Mouse (Mus musculus) MEL (cell line): ENCODE data around the gene Sfrp4. TPM values are rescaled to one million over a fixed set of nuclear protein-coding genes. Genes with fewer than 3 reads are reported as not detected.
A peak's percentile ranks its signal among the peaks of the same experiment; 100 is the strongest.
"Not testable (repeated sequence)": the region's sequence is repeated elsewhere in the genome, so short reads cannot be mapped to it uniquely, and the experiment has no call there.

Experiments used
- DNase-seq: peaks from one replicate; pipeline ENCODE4 v3.0.0; 2011; ENCODE audit warnings: low read depth, low spot score
- H3K27ac ChIP-seq: 2 replicates; pipeline ENCODE4 v1.5.1; 2012; ENCODE audit warnings: low read depth, mild to moderate bottlenecking, control low read depth, low read length, moderate library complexity; ENCODE audit not compliant: control insufficient read depth
- H3K27me3 ChIP-seq, 2 experiments: fragments of 150-350 bp in 1 of 2; sonication (generic) in 1 of 2; 2 replicates each; pipeline ENCODE4 v1.6.1; 2012; ENCODE audit warnings: low read length in 2 of 2, mild to moderate bottlenecking in 2 of 2, improper control_type of control experiment in 1 of 2, moderate library complexity in 1 of 2; ENCODE audit not compliant: insufficient read depth in 2 of 2, control insufficient read depth in 1 of 2
- H3K36me3 ChIP-seq, 2 experiments: 2 replicates each; pipeline ENCODE4 v1.6.1; 2012 to 2014; ENCODE audit warnings: low read length in 2 of 2, improper control_type of control experiment in 1 of 2, inconsistent platforms in 1 of 2, mild to moderate bottlenecking in 1 of 2; ENCODE audit not compliant: insufficient read depth in 2 of 2, control insufficient read depth in 1 of 2
- H3K4me1 ChIP-seq, 2 experiments: fragments of 150-350 bp in 1 of 2; sonication (generic) in 1 of 2; 2 replicates each; pipeline ENCODE4 v1.6.1; 2012; ENCODE audit warnings: low read length in 2 of 2, improper control_type of control experiment in 1 of 2, mild to moderate bottlenecking in 1 of 2; ENCODE audit not compliant: insufficient read depth in 2 of 2, control insufficient read depth in 1 of 2
- H3K4me3 ChIP-seq, 2 experiments: fragments of 150-350 bp in 1 of 2; sonication (generic) in 1 of 2; 2 replicates each; pipeline ENCODE4 v1.5.1; 2012; ENCODE audit warnings: low read depth in 2 of 2, low read length in 2 of 2, mild to moderate bottlenecking in 2 of 2, moderate library complexity in 2 of 2, control low read depth in 1 of 2, improper control_type of control experiment in 1 of 2; ENCODE audit not compliant: control insufficient read depth in 1 of 2, insufficient read depth in 1 of 2
- H3K79me2 ChIP-seq: 2 replicates; pipeline ENCODE4 v1.6.1; 2012; ENCODE audit warnings: mild to moderate bottlenecking, low read length, moderate library complexity; ENCODE audit not compliant: control insufficient read depth, poor library complexity, insufficient read depth
- H3K9ac ChIP-seq: 2 replicates; pipeline ENCODE4 v1.6.1; 2012; ENCODE audit warnings: low read depth, mild to moderate bottlenecking, control low read depth, low read length, moderate library complexity; ENCODE audit not compliant: control insufficient read depth, poor library complexity, severe bottlenecking
- H3K9me3 ChIP-seq: fragments of 150-350 bp; sonication (generic); replicated peaks from 2 replicates; pipeline ENCODE4 v1.6.1; 2012; ENCODE audit warnings: mild to moderate bottlenecking, low read length, improper control_type of control experiment, moderate library complexity; ENCODE audit not compliant: insufficient read depth
- EP300 ChIP-seq, 2 experiments: IDR thresholded peaks; 2 replicates each; pipeline ENCODE4 v1.6.1; 2011; ENCODE audit warnings: improper control_type of control experiment in 2 of 2, low read length in 2 of 2, low read depth in 1 of 2, mild to moderate bottlenecking in 1 of 2
- ETS1 ChIP-seq: IDR thresholded peaks from 2 replicates; pipeline ENCODE4 v1.6.1; 2012; ENCODE audit warnings: low read depth, mild to moderate bottlenecking, inconsistent platforms, low read length, improper control_type of control experiment, moderate library complexity
- GATA1 ChIP-seq: IDR thresholded peaks from 2 replicates; pipeline ENCODE4 v1.6.1; 2011; ENCODE audit warnings: low read depth, low read length, improper control_type of control experiment
- JUND ChIP-seq: IDR thresholded peaks from 2 replicates; pipeline ENCODE4 v1.6.1; 2011; ENCODE audit warnings: low read depth, mild to moderate bottlenecking, improper control_type of control experiment, low read length
- MAFK ChIP-seq: IDR thresholded peaks from 2 replicates; pipeline ENCODE4 v1.6.1; 2011; ENCODE audit warnings: low read depth, mild to moderate bottlenecking, low read length, improper control_type of control experiment, borderline replicate concordance
- MAX ChIP-seq: IDR thresholded peaks from 2 replicates; pipeline ENCODE4 v1.6.1; 2011; ENCODE audit warnings: low read length, improper control_type of control experiment
- MYB ChIP-seq: IDR thresholded peaks from 2 replicates; pipeline ENCODE4 v1.6.1; 2011; ENCODE audit warnings: mild to moderate bottlenecking, low read depth, low read length, improper control_type of control experiment
- RAD21 ChIP-seq: IDR thresholded peaks from 2 replicates; pipeline ENCODE4 v1.6.1; 2011; ENCODE audit warnings: mild to moderate bottlenecking, low read depth, low read length, improper control_type of control experiment
- SIN3A ChIP-seq: IDR thresholded peaks from 2 replicates; pipeline ENCODE4 v1.6.1; 2012; ENCODE audit warnings: low read length, improper control_type of control experiment, inconsistent platforms
- TCF12 ChIP-seq: IDR thresholded peaks from 2 replicates; pipeline ENCODE4 v1.6.1; 2014; ENCODE audit warnings: low read depth, mild to moderate bottlenecking, inconsistent platforms, low read length, improper control_type of control experiment, moderate library complexity
- ZMIZ1 ChIP-seq: IDR thresholded peaks from 2 replicates; pipeline ENCODE4 v1.6.1; 2012; ENCODE audit warnings: low read depth, mild to moderate bottlenecking, inconsistent platforms, low read length, improper control_type of control experiment, moderate library complexity
- polyA plus RNA-seq, 2 experiments: library from polyadenylated mRNA; stranded (reverse) in 1 of 2; unstranded in 1 of 2; fragments of >175 nt in 1 of 2; fragments of >200 nt in 1 of 2; gene quantifications; 2 replicates each; pipeline versions ENCODE4 v1.2.1 to v1.2.4; 2012; ENCODE audit warnings: low replicate concordance in 2 of 2, low read depth in 1 of 2; ENCODE audit not compliant: insufficient read length in 2 of 2, insufficient read depth in 1 of 2, missing spikeins in 1 of 2
- total RNA-seq: library from RNA; depleted of rRNA; stranded (reverse); fragments of 300-350 nt; gene quantifications from 2 replicates; pipeline ENCODE4 v1.2.3, GENCODE M21; 2012; rRNA removed

Gene Sfrp4
- total RNA-seq (0.19 and 0.33 TPM in 2 replicates), polyA plus RNA-seq (not detected)

DNA sequence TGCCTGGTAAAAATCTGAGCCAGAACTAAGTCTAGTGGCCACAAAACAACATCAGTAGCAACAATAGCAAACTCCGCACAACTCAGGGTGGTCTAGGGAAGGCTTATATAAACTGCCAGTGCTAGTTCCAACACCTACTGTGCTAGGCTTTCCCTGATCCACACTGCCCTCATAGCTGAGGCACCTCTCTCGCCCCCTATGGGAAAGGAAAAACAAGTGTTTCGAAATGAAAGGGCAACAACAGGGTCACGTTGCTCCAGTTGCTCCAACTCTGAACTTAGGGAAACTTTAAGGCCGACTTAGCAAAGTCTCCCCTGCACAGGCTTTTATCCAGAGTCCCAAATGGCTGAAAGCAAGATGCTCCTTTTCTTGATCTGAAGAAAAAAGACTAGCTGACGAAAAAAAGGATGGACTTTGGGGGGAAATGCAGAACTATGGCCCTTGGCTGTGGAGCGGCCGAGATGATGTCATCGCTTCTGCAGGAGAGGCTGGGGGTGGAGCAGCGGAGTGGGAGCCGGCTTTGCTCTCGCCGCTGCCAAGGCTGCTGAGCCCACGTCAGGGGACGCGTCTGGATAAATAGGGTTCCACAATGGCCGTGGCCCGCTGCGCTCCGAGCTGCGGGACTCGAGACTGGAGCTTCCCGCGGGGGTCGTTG lies at the start of gene Sfrp4:
Gene Sfrp4 (plus strand): TSS at position 532 of the 655 bp plus-strand sequence.
- no peak within 1 kb of the TSS for H3K4me3 ChIP-seq
- H3K79me2 ChIP-seq, result no peaks in the 10 kb centered on the region
- H3K36me3 ChIP-seq, result peaks cover 0 to 5% of the 10 kb centered on the region in 2 experiments; a peak in 2 of 4 replicates
- H3K9ac ChIP-seq, result no peak within 1 kb of the TSS
- H3K9me3 ChIP-seq, result no peaks in the 10 kb centered on the region
- no peak within 1 kb of the TSS for H3K27ac ChIP-seq
- TF ChIP-seq RAD21, result no peak
- no peak for TF ChIP-seq JUND
- no peak for TF ChIP-seq MAFK
- no peaks in the 10 kb centered on the region; a peak in 1 of 4 replicates for H3K27me3 ChIP-seq
- no peak for DNase-seq
- peaks cover 0 to 5% of the 10 kb centered on the region in 2 experiments; a peak in 2 of 4 replicates for H3K4me1 ChIP-seq

DNA sequence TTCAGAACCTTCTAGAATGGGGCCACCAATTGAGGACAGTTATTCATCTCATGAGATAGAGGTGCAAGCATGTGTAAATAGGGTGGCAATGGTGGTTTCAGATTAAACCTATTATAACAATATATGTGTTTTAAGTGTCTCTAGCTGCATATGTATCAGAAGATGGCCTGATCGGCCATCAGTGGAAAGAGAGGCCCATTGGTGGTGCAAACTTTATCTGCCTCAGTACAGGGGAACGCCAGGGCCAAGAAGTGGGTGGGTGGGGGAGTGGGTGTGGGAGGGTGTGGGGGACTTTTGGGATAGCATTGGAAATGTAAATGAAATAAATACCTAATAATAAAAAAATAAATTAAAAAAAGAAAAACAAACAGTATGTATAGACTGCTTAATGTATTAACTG lies 48.2 kb upstream of the Sfrp4 start:
- H3K27ac ChIP-seq, H3K4me3 ChIP-seq, H3K4me1 ChIP-seq, H3K9me3 ChIP-seq, H3K27me3 ChIP-seq, H3K79me2 ChIP-seq, DNase-seq, H3K9ac ChIP-seq: not testable (repeated sequence)
- peaks cover 0 to 11% of the 10 kb centered on the region in 2 experiments; a peak in 2 of 4 replicates for H3K36me3 ChIP-seq

DNA sequence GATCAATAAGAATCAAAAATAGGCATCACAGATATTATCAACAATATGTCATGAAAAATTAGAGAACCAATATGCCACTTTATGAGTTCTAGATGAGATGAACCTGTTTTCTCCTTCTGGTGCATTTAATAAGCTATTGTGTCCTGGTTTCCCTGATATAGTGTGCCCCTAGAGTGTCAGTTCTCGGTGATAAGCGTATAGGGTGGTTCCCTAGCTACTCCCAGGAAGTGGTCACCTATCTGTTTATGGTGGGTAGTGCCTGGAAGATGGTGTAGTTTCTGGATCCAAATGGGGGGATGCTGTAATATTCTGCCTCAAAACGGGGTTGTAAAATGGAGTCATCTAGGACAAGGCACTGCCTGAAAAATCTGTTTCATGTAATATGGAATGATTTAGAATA lies 47.0 kb upstream of the Sfrp4 start:
- DNase-seq, result peak; percentile 58
- H3K4me1 ChIP-seq, result peaks cover 2 to 10% of the 10 kb centered on the region in 2 experiments; a peak in 3 of 4 replicates
- H3K27me3 ChIP-seq, result no peaks in the 10 kb centered on the region
- no peak overlapping the region for H3K9ac ChIP-seq
- no peaks in the 10 kb centered on the region for H3K9me3 ChIP-seq
- no peak overlapping the region for H3K4me3 ChIP-seq
- TF ChIP-seq EP300 (IDR thresholded peaks at IDR 0.05; ENCODE audit: low read depth in 1 of 2, low read length in 2 of 2) (peak; percentile 72 to 87), GATA1 (peak; percentile 66), ETS1 (peak; percentile 47), SIN3A (peak; percentile 45; the same call in 1 of the 2 replicates), MYB (0 out of 2 replicates have a peak, but pooled peaks have one; percentile 41), TCF12 (peak; percentile 55), ZMIZ1 (no peak), MAX (no peak)
- TF ChIP-seq, all 39 proteins: peak for 6
- H3K36me3 ChIP-seq, result peaks cover 0 to 11% of the 10 kb centered on the region in 2 experiments; a peak in 2 of 4 replicates
- H3K27ac ChIP-seq, result no peak overlapping the region; the same call in 1 of the 2 replicates
- no peaks in the 10 kb centered on the region for H3K79me2 ChIP-seq
